ENCODE assay signal across 8 mouse cellular contexts in genomic region chr13:36528223-36528895, GRCm38 (mm10).
A peak's percentile ranks its signal among the peaks of the same experiment; 100 is the strongest.
DNase-seq lines count a peak whose midpoint lies in the region.

No protein-coding gene starts in this region.

- peak; percentile 40 for DNase-seq in adrenal gland, postnatal 10 days
- no peak for DNase-seq in adrenal gland, adult 2 months
- DNase-seq in retina, embryonic 14.5 days (ENCODE audit: low spot score): peak; percentile 3
- no peak for DNase-seq in retina, postnatal 1 day
- peak; percentile 23 to 53 for DNase-seq in left cerebral cortex, adult 9 months (ENCODE audit: low spot score in 2 of 2)
- DNase-seq in right cerebral cortex, postnatal 25 days: peak; percentile 38
- DNase-seq in spleen, postnatal 14 days (ENCODE audit: low spot score in 2 of 2): no peak
- DNase-seq in cerebellum, adult 11 months: no peak

Comparison
In these comparisons a context has a peak if more than half of its experiments do, and no peak if none do; other contexts are left out.
1. DNase-seq: peak in adrenal gland, postnatal 10 days (single experiment), retina, embryonic 14.5 days (single experiment), left cerebral cortex, adult 9 months (2 of 2) and right cerebral cortex, postnatal 25 days (single experiment); none in adrenal gland, adult 2 months (single experiment), retina, postnatal 1 day (single experiment), spleen, postnatal 14 days (0 of 2) and cerebellum, adult 11 months (single experiment).